Mouse (Mus musculus): ENCODE measurements at regions not wholly inside any gene's neighbourhood (a gene's known extent, or its start where the extent isn't known, plus 50 kb on each side); places are given as distances from the start of the nearest gene placed in this dataset.
"Not testable (repeated sequence)": the region's sequence is repeated elsewhere in the genome, so short reads cannot be mapped to it uniquely, and the experiment has no call there.

DNA sequence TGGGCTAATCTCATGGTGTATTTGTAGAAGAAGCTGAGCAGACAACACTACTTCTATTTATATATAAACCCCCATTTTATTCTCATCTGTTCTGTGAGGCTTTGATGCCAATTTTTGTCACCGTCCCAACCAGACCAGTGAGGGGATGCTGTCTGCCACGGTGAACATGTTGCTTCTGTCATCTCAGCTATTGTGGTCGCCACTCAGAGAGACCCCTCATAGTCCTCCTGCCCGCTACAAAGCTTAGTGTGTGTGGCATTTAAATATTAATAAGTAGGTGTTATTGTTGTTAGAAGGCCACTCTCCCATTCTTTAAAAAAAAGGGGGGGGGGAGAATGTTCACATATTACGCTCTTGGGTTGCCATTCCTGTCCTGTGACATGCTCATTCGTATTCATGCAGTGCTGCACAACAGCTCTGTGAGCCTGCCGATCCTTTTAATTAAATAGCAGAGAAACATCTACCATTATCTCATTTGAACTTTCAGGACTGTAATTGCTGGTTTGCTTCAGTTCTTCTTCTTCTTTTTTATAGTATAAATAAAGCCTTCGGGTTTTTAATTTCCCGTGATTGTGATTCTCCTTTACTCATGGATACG lies 161.4 kb downstream of the Enc1 start:
- H3K4me1 ChIP-seq (ENCODE audit: insufficient read depth) = 0 out of 2 replicates have a peak, but pooled peaks cover 13% of the 10 kb centered on the region
- H3K9me3 ChIP-seq (ENCODE audit: low read length) = no peaks in the 10 kb centered on the region
- no peak overlapping the region for H3K27ac ChIP-seq (ENCODE audit: low read depth, low read length)
- no peaks in the 10 kb centered on the region for H3K27me3 ChIP-seq (ENCODE audit: insufficient read depth, low read length)
- no peak overlapping the region for H3K4me3 ChIP-seq (ENCODE audit: low read depth, low read length)
- ATAC-seq (no peak; the same call in 1 of the 2 replicates), DNase-seq (no peak)
- no peak overlapping the region for H3K9ac ChIP-seq
- H3K4me2 ChIP-seq (ENCODE audit: low read depth) = no peak overlapping the region
- 23% methylated on average over 10 of the region's 10 CpGs for WGBS
- H3K36me3 ChIP-seq (ENCODE audit: insufficient read depth) = no peaks in the 10 kb centered on the region
- TF ChIP-seq CTCF (IDR thresholded peaks at IDR 0.05; ENCODE audit: low read depth) = no peak

DNA sequence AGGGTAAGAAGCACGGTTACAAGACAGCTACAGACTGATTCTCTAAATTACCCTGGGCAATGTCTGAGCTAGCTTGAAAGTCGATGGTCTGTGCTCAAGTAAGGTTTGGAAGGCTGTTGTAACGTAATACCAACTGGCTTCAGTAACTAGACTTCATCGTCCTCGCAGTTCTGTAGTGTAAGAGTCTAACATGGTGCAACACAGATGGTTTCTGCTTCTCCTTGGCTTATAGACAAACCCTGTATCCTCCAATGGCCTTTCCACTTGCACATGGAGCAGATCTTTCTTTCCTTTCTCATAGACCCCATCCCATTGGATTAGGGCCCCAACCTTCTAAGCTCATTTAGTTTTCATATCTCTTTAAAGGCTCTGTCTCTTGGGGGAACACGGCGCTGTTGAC lies 160.7 kb downstream of the Enc1 start:
- H3K27me3 ChIP-seq (ENCODE audit: insufficient read depth, low read length) = no peaks in the 10 kb centered on the region
- 0 out of 2 replicates have a peak, but pooled peaks cover 7% of the 10 kb centered on the region for H3K4me1 ChIP-seq (ENCODE audit: insufficient read depth)
- TF ChIP-seq CTCF (IDR thresholded peaks at IDR 0.05; ENCODE audit: low read depth) = no peak
- ATAC-seq = peak; percentile 71
- H3K9ac ChIP-seq = no peak overlapping the region
- no peak overlapping the region for H3K27ac ChIP-seq (ENCODE audit: low read depth, low read length)
- 74% methylated on average over 7 of the region's 7 CpGs for WGBS
- no peak overlapping the region for H3K4me2 ChIP-seq (ENCODE audit: low read depth)
- no peak for DNase-seq
- no peaks in the 10 kb centered on the region for H3K36me3 ChIP-seq (ENCODE audit: insufficient read depth)
- H3K9me3 ChIP-seq (ENCODE audit: low read length) = no peaks in the 10 kb centered on the region
- no peak overlapping the region for H3K4me3 ChIP-seq (ENCODE audit: low read depth, low read length)

DNA sequence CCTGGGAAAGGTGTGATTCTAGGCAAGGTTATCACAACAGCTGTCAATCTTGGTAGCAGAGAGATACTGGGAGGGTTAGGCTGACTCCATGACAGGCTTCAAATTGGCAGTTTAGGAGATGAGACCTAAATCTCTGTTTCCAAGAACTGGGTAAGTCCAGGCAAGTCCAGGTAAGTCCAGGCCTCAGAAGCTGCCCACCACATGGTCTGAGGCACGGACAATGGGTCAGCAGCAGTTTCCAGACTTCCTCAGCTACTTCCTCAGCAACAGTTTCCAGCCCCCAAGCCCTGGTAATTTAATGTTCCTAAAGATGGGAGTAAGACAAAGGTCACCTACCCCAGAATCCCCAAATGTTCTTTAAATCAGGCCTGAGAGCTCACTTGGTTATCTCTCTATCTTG lies 157.1 kb downstream of the Enc1 start:
- no peak for ATAC-seq
- TF ChIP-seq CTCF (IDR thresholded peaks at IDR 0.05; ENCODE audit: low read depth) = no peak
- no peak overlapping the region for H3K27ac ChIP-seq (ENCODE audit: low read depth, low read length)
- DNase-seq = no peak
- 81% methylated on average over 1 of the region's 1 CpGs for WGBS
- no peaks in the 10 kb centered on the region for H3K36me3 ChIP-seq (ENCODE audit: insufficient read depth)
- H3K9me3 ChIP-seq (ENCODE audit: low read length) = no peaks in the 10 kb centered on the region
- no peaks in the 10 kb centered on the region for H3K27me3 ChIP-seq (ENCODE audit: insufficient read depth, low read length)
- no peak overlapping the region for H3K4me3 ChIP-seq (ENCODE audit: low read depth, low read length)
- H3K4me1 ChIP-seq (ENCODE audit: insufficient read depth) = 0 out of 2 replicates have a peak, but pooled peaks cover 6% of the 10 kb centered on the region
- H3K9ac ChIP-seq = no peak overlapping the region
- no peak overlapping the region for H3K4me2 ChIP-seq (ENCODE audit: low read depth)

DNA sequence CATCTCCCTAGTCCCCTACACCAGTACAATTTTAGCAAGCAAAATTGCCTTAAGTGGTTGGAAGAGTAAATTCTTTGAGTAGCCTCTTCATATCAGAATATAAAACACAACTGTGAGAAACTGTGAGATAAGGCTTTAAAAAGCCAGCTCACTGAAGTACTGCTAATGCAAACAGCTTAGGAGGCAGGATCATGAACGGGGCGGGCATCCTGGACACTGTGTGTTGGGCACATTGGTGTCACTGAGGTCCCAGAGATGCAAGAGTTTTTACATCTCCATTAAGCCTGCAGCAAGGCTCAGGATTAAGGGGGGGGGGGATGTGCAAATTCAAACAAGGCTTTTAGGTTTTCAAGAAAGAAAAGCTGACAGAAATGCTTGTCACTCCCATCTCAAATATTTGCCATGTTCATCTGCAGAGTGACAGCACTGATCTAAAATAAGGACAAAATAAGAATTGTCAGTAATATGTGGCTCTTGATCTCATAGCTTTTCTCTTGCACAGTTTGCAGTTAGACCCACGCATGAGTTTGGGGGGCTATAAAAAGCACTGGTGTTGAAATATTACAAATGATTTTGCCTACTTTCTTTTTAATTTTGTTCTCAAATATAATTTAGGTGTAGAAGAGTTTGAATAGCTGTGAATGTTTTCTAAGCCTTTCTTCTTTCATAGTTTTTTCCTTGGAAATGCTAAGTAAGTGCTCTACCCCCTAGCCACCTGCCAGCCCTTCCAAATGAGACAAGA lies 156.2 kb downstream of the Enc1 start:
- no peaks in the 10 kb centered on the region for H3K9me3 ChIP-seq (ENCODE audit: low read length)
- DNase-seq (no peak), ATAC-seq (no peak)
- H3K27ac ChIP-seq (ENCODE audit: low read depth, low read length) = no peak overlapping the region
- no peaks in the 10 kb centered on the region for H3K27me3 ChIP-seq (ENCODE audit: insufficient read depth, low read length)
- H3K4me1 ChIP-seq (ENCODE audit: insufficient read depth) = 0 out of 2 replicates have a peak, but pooled peaks cover 2% of the 10 kb centered on the region
- H3K4me2 ChIP-seq (ENCODE audit: low read depth) = no peak overlapping the region
- no peak overlapping the region for H3K4me3 ChIP-seq (ENCODE audit: low read depth, low read length)
- H3K9ac ChIP-seq = no peak overlapping the region
- no peak for TF ChIP-seq CTCF (IDR thresholded peaks at IDR 0.05; ENCODE audit: low read depth)
- no peaks in the 10 kb centered on the region for H3K36me3 ChIP-seq (ENCODE audit: insufficient read depth)
- WGBS = 86% methylated on average over 3 of the region's 3 CpGs

DNA sequence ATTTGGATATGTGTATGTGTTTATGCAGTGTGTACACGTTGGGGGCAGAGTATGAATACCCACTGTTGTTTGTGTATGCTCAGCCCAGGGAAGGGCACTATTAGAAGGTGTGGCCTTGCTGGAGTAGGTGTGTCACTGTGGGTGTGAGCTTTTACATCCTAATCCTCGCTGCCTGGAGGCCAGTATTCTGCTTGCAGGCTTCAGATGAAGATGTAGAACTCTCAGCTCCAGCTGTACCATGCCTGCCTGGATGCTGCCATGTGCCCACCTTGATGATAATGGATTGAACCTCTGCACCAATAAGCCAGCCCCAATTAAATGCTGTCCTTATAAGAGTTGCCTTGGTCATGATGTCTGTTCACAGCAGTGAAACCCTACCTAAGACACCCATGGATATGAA lies 155.4 kb downstream of the Enc1 start:
- not testable (repeated sequence) for H3K4me3 ChIP-seq (ENCODE audit: low read depth, low read length); ATAC-seq; H3K27me3 ChIP-seq (ENCODE audit: insufficient read depth, low read length); H3K27ac ChIP-seq (ENCODE audit: low read depth, low read length); H3K4me1 ChIP-seq (ENCODE audit: insufficient read depth); H3K4me2 ChIP-seq (ENCODE audit: low read depth); H3K9me3 ChIP-seq (ENCODE audit: low read length); H3K36me3 ChIP-seq (ENCODE audit: insufficient read depth); H3K9ac ChIP-seq; DNase-seq
- WGBS = 77% methylated on average over 2 of the region's 2 CpGs

DNA sequence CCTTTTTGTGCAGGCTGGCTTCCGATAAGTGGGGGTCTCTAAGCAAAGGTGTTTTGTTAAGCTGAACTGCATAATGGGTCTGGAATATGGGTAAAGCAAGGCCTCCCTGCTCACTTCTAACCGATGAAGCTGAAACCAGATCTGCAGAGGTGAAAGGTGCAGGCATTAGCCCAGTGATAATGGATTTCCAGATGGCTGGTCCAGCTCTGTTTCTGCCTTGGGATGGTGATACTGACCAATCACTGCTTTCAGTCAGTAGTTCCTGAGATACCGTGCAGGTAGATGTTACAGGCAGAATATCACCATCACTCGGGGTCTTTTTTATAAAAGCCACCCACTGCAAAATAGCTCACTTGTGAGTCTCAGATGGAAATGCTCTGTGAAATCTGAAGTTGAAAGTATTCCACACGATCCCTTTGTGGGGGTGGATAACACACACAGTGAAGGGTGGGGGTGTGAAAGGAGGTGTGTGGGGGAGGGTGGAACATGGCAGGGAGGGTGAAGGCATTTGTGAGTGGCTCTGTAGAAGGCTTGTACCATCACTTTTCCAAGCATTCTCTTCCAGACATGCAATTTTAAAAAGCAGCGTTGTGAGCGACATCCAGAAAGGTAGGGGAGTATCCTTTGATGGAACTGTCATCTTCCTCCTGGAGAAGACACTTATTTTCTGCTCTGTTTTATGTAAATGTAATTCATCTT lies 154.0 kb downstream of the Enc1 start:
- no peak for TF ChIP-seq CTCF (IDR thresholded peaks at IDR 0.05; ENCODE audit: low read depth)

DNA sequence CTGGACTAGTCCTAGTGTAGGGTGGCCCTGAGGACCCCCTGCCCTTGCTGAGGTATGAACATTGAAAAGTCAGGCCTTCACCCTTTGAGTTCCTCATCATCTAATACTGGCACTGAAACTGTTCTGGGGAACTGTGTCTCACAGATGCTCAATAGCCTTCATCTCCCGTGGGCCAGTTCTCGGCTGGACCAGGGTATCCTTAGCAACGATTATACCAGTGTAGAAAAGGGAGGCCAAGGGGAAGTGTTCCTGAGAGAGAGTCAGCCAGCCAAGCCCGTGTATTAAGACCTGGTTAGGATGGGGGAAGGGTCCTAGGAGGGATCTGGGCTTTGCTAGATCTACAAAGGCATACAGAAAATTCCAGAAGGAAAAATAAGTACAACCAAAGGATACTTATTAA lies 153.2 kb downstream of the Enc1 start:
- Histone ChIP-seq H3K4me2 (ENCODE audit: low read depth) (no peak overlapping the region), H3K36me3 (ENCODE audit: insufficient read depth) (no peaks in the 10 kb centered on the region), H3K4me1 (ENCODE audit: insufficient read depth) (no peaks in the 10 kb centered on the region), H3K27me3 (ENCODE audit: insufficient read depth, low read length) (no peaks in the 10 kb centered on the region), H3K9ac (no peak overlapping the region), H3K9me3 (ENCODE audit: low read length) (no peaks in the 10 kb centered on the region), H3K27ac (ENCODE audit: low read depth, low read length) (no peak overlapping the region), H3K4me3 (ENCODE audit: low read depth, low read length) (no peak overlapping the region)
- no peak for DNase-seq
- no peak for ATAC-seq
- WGBS = 55% methylated on average over 4 of the region's 4 CpGs
- no peak for TF ChIP-seq CTCF (IDR thresholded peaks at IDR 0.05; ENCODE audit: low read depth)

More for the DNA sequence above, 154.0 kb downstream of the Enc1 start:
- ATAC-seq = peak; percentile 32; the same call in 1 of the 2 replicates
- no peaks in the 10 kb centered on the region for H3K27me3 ChIP-seq (ENCODE audit: insufficient read depth, low read length)
- H3K9ac ChIP-seq = no peak overlapping the region
- no peak overlapping the region for H3K4me3 ChIP-seq (ENCODE audit: low read depth, low read length)
- DNase-seq = no peak
- H3K27ac ChIP-seq (ENCODE audit: low read depth, low read length) = 0 out of 2 replicates have a peak overlapping the region, but pooled peaks have one; percentile 41
- no peaks in the 10 kb centered on the region for H3K9me3 ChIP-seq (ENCODE audit: low read length)
- no peaks in the 10 kb centered on the region for H3K4me1 ChIP-seq (ENCODE audit: insufficient read depth)
- 76% methylated on average over 7 of the region's 7 CpGs for WGBS
- H3K4me2 ChIP-seq (ENCODE audit: low read depth) = no peak overlapping the region
- no peaks in the 10 kb centered on the region for H3K36me3 ChIP-seq (ENCODE audit: insufficient read depth)
